Mouse (Mus musculus): ENCODE results near the gene Rpl38. TPM values are rescaled to one million over a fixed set of nuclear protein-coding genes. Genes with fewer than 3 reads are reported as not detected.

Rpl38 gene
- polyA plus RNA-seq, 1 experiment from 2014 or later, result 1,275 TPM

DNA sequence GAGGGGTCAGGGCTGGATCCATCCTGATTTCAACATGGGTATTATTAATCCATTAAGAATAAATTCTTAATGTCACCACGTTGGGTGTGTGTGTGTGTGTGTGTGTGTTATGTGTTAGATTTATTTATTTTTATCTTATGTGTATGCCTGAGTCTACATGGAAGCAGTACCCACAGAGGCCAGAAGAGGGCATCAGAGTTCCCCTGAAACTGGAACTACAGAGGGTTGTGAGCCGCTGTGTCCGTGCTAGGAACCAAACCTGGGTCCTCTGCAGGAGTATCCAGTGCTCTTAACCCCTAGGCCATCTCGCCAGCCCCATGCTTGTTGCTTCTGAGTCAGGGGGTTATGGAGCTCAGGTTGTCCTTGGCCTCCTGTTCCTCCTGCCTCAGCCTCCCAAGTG is 18.8 kb upstream of the Rpl38 start:
- peaks cover 5% of the 10 kb centered on the region; the same call in 1 of the 2 replicates for H3K9me3 ChIP-seq (ENCODE audit: control insufficient read depth, low read length)
- H3K27ac ChIP-seq (ENCODE audit: low read depth), result no peak overlapping the region
- no peaks in the 10 kb centered on the region for H3K36me3 ChIP-seq (ENCODE audit: control insufficient read depth, insufficient read depth, low read length)
- H3K4me3 ChIP-seq (ENCODE audit: low read depth, low read length), result no peak overlapping the region
- ATAC-seq (replicated peaks; ENCODE audit: low FRiP score, low TSS enrichment, low read depth) (no peak), DNase-seq (ENCODE audit: low spot score) (no peak)
- no peak overlapping the region for H3K4me2 ChIP-seq (ENCODE audit: low read length)
- H3K9ac ChIP-seq (ENCODE audit: low read length), result no peak overlapping the region
- no peaks in the 10 kb centered on the region for H3K4me1 ChIP-seq (replicated peaks; ENCODE audit: control insufficient read depth, insufficient read depth, low read length)
- peaks cover 4% of the 10 kb centered on the region; the same call in 1 of the 2 replicates for H3K27me3 ChIP-seq (replicated peaks; ENCODE audit: control insufficient read depth, insufficient read depth, low read length)
- WGBS, result 63% methylated on average over 4 of the region's 4 CpGs

- Histone ChIP-seq H3K9ac (ENCODE audit: low read length) (no peak overlapping the region), H3K27ac (ENCODE audit: low read depth) (no peak overlapping the region), H3K9me3 (ENCODE audit: control insufficient read depth, low read length) (no peaks in the 10 kb centered on the region), H3K4me3 (ENCODE audit: low read depth, low read length) (no peak overlapping the region), H3K4me1 (replicated peaks; ENCODE audit: control insufficient read depth, insufficient read depth, low read length) (no peaks in the 10 kb centered on the region), H3K27me3 (replicated peaks; ENCODE audit: control insufficient read depth, insufficient read depth, low read length) (peaks cover 4% of the 10 kb centered on the region; the same call in 1 of the 2 replicates), H3K36me3 (ENCODE audit: control insufficient read depth, insufficient read depth, low read length) (no peaks in the 10 kb centered on the region), H3K4me2 (ENCODE audit: low read length) (no peak overlapping the region)
- 6% methylated on average over 16 of the region's 16 CpGs for WGBS
- DNase-seq (ENCODE audit: low spot score) (peak; percentile 76), ATAC-seq (replicated peaks; ENCODE audit: low FRiP score, low TSS enrichment, low read depth) (no peak)
Measured at GRCm38 (mm10) chr11:114652531-114652930, 15.8 kb upstream of the Rpl38 start.

GRCm38 (mm10) chr11:114653664-114654063 is 14.7 kb upstream of the Rpl38 start:
- Histone ChIP-seq H3K9ac (ENCODE audit: low read length) (no peak overlapping the region), H3K4me2 (ENCODE audit: low read length) (no peak overlapping the region), H3K4me3 (ENCODE audit: low read depth, low read length) (no peak overlapping the region), H3K9me3 (ENCODE audit: control insufficient read depth, low read length) (no peaks in the 10 kb centered on the region), H3K27ac (ENCODE audit: low read depth) (no peak overlapping the region), H3K27me3 (replicated peaks; ENCODE audit: control insufficient read depth, insufficient read depth, low read length) (peaks cover 4% of the 10 kb centered on the region; the same call in 1 of the 2 replicates), H3K4me1 (replicated peaks; ENCODE audit: control insufficient read depth, insufficient read depth, low read length) (no peaks in the 10 kb centered on the region), H3K36me3 (ENCODE audit: control insufficient read depth, insufficient read depth, low read length) (no peaks in the 10 kb centered on the region)
- 81% methylated on average over 6 of the region's 6 CpGs for WGBS
- no peak for DNase-seq (ENCODE audit: low spot score)
- no peak for ATAC-seq (replicated peaks; ENCODE audit: low FRiP score, low TSS enrichment, low read depth)

DNA sequence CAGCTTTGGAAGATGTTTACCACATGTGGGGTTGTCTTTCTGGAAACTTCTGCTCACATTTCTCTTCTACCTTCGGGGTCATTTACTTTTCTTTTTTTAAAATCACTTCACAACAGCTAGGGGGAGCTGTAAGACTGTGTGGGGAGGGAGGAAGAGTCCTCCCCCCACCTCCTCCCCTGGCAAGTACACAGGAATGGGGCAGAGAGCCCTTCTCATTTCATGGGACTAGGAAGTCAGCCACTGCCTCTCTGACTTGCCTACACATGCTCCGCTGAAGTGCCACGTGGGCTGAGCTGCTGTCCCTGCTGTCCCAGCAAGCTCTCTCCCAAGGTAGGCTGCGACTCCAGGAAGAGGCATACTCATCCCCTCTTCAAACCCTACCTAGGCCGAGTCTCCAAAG is 13.8 kb upstream of the Rpl38 start:
- H3K27me3 ChIP-seq (replicated peaks; ENCODE audit: control insufficient read depth, insufficient read depth, low read length), result peaks cover 4% of the 10 kb centered on the region; the same call in 1 of the 2 replicates
- WGBS, result 61% methylated on average over 5 of the region's 5 CpGs
- H3K27ac ChIP-seq (ENCODE audit: low read depth), result no peak overlapping the region
- H3K36me3 ChIP-seq (ENCODE audit: control insufficient read depth, insufficient read depth, low read length), result no peaks in the 10 kb centered on the region
- ATAC-seq (replicated peaks; ENCODE audit: low FRiP score, low TSS enrichment, low read depth), result no peak
- DNase-seq (ENCODE audit: low spot score), result no peak
- H3K4me3 ChIP-seq (ENCODE audit: low read depth, low read length), result no peak overlapping the region
- H3K4me2 ChIP-seq (ENCODE audit: low read length), result no peak overlapping the region
- no peaks in the 10 kb centered on the region for H3K9me3 ChIP-seq (ENCODE audit: control insufficient read depth, low read length)
- no peaks in the 10 kb centered on the region for H3K4me1 ChIP-seq (replicated peaks; ENCODE audit: control insufficient read depth, insufficient read depth, low read length)
- H3K9ac ChIP-seq (ENCODE audit: low read length), result no peak overlapping the region

DNA sequence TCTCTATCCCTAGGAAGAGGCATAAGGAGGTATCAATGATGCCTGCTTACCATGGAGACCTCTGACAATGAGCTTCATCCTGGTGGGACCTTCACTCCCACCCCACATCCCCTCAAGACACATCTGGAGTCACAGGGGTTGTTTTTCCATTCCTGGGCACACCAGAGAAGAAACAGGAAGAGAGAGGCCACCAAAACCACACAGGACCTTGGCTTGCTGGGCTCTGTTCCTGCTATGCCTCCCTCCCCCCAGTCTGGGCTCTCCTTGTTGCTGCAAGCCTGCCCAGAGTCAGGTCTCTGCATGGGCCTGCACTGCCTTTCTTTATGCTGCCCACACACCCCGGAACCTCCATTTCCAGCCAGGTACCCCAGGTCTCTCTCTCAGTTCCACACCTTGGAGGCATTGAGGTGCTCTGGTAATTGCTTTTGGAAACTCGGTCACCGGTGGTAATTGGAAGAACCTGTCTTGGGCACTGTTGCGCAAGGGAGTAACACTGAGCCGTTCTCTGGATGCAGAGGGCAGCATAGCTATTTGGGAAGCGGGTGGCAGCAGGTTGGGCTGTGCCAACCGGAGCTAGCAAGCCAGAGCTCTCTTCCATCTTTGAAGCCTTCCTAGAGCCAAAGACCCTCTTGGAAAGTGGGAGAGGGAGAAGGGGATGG is 12.8 kb upstream of the Rpl38 start:
- no peak for ATAC-seq (replicated peaks; ENCODE audit: low FRiP score, low TSS enrichment, low read depth)
- Histone ChIP-seq H3K4me1 (replicated peaks; ENCODE audit: control insufficient read depth, insufficient read depth, low read length) (no peaks in the 10 kb centered on the region), H3K4me2 (ENCODE audit: low read length) (no peak overlapping the region), H3K9me3 (ENCODE audit: control insufficient read depth, low read length) (no peaks in the 10 kb centered on the region), H3K27me3 (replicated peaks; ENCODE audit: control insufficient read depth, insufficient read depth, low read length) (peaks cover 4% of the 10 kb centered on the region; the same call in 1 of the 2 replicates), H3K36me3 (ENCODE audit: control insufficient read depth, insufficient read depth, low read length) (no peaks in the 10 kb centered on the region), H3K9ac (ENCODE audit: low read length) (no peak overlapping the region), H3K27ac (ENCODE audit: low read depth) (no peak overlapping the region), H3K4me3 (ENCODE audit: low read depth, low read length) (no peak overlapping the region)
- 83% methylated on average over 7 of the region's 7 CpGs for WGBS
- DNase-seq (ENCODE audit: low spot score), result no peak

- no peak for ATAC-seq (replicated peaks; ENCODE audit: low FRiP score, low TSS enrichment, low read depth)
- Histone ChIP-seq H3K9me3 (ENCODE audit: control insufficient read depth, low read length) (no peaks in the 10 kb centered on the region), H3K4me1 (replicated peaks; ENCODE audit: control insufficient read depth, insufficient read depth, low read length) (no peaks in the 10 kb centered on the region), H3K4me2 (ENCODE audit: low read length) (no peak overlapping the region), H3K27me3 (replicated peaks; ENCODE audit: control insufficient read depth, insufficient read depth, low read length) (peaks cover 4% of the 10 kb centered on the region; the same call in 1 of the 2 replicates), H3K36me3 (ENCODE audit: control insufficient read depth, insufficient read depth, low read length) (no peaks in the 10 kb centered on the region), H3K9ac (ENCODE audit: low read length) (no peak overlapping the region), H3K4me3 (ENCODE audit: low read depth, low read length) (no peak overlapping the region), H3K27ac (ENCODE audit: low read depth) (no peak overlapping the region)
- no peak for DNase-seq (ENCODE audit: low spot score)
- 34% methylated on average over 25 of the region's 27 CpGs for WGBS
Measured at GRCm38 (mm10) chr11:114656994-114657644, 11.2 kb upstream of the Rpl38 start.

- Histone ChIP-seq H3K4me2 (ENCODE audit: low read length) (no peak overlapping the region), H3K4me3 (ENCODE audit: low read depth, low read length) (no peak overlapping the region), H3K27me3 (replicated peaks; ENCODE audit: control insufficient read depth, insufficient read depth, low read length) (peaks cover 4% of the 10 kb centered on the region; the same call in 1 of the 2 replicates), H3K9me3 (ENCODE audit: control insufficient read depth, low read length) (no peaks in the 10 kb centered on the region), H3K4me1 (replicated peaks; ENCODE audit: control insufficient read depth, insufficient read depth, low read length) (no peaks in the 10 kb centered on the region), H3K36me3 (ENCODE audit: control insufficient read depth, insufficient read depth, low read length) (no peaks in the 10 kb centered on the region), H3K9ac (ENCODE audit: low read length) (no peak overlapping the region), H3K27ac (ENCODE audit: low read depth) (no peak overlapping the region)
- ATAC-seq (replicated peaks; ENCODE audit: low FRiP score, low TSS enrichment, low read depth) (no peak), DNase-seq (ENCODE audit: low spot score) (peak; percentile 86)
- WGBS, result 16% methylated on average over 7 of the region's 7 CpGs
Measured at GRCm38 (mm10) chr11:114657737-114658136, 10.6 kb upstream of the Rpl38 start.

DNA sequence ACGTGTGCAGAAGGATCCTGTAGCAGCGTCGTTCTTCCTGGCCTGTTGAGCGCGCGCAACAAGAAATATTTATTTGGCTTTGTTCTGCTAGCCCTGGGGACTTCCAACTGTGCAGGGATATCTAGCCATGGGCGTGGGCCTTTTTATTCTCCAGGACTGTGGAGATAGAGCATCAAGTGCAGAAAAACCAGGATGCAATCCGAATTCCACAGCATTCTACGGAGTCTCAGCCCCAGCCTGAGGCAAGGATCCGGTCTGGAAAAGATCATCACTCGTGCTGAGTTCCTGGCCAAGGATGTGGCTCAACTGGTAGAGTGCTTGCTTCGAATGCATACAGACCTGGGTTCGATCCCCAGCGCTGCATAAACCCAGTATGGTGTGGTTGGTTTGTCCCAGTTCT is 6.2 kb upstream of the Rpl38 start:
- DNase-seq (ENCODE audit: low spot score) (no peak), ATAC-seq (replicated peaks; ENCODE audit: low FRiP score, low TSS enrichment, low read depth) (no peak)
- no peaks in the 10 kb centered on the region for H3K36me3 ChIP-seq (ENCODE audit: control insufficient read depth, insufficient read depth, low read length)
- 86% methylated on average over 14 of the region's 14 CpGs for WGBS
- H3K9ac ChIP-seq (ENCODE audit: low read length), result no peak overlapping the region
- no peak overlapping the region for H3K4me3 ChIP-seq (ENCODE audit: low read depth, low read length)
- H3K9me3 ChIP-seq (ENCODE audit: control insufficient read depth, low read length), result no peaks in the 10 kb centered on the region
- no peak overlapping the region for H3K4me2 ChIP-seq (ENCODE audit: low read length)
- no peaks in the 10 kb centered on the region for H3K27me3 ChIP-seq (replicated peaks; ENCODE audit: control insufficient read depth, insufficient read depth, low read length)
- H3K27ac ChIP-seq (ENCODE audit: low read depth), result no peak overlapping the region
- H3K4me1 ChIP-seq (replicated peaks; ENCODE audit: control insufficient read depth, insufficient read depth, low read length), result no peaks in the 10 kb centered on the region

Measured in intestine, embryonic 14.5 days (tissue).